Mouse (Mus musculus): ENCODE data around the gene Ctnna2.

- no peak for TF ChIP-seq CTCF (IDR thresholded peaks at IDR 0.05; ENCODE audit: low read depth, low read length)
- no peak for TF ChIP-seq GATA1 (IDR thresholded peaks at IDR 0.05; ENCODE audit: borderline replicate concordance, low read length)
- TF ChIP-seq POLR2AphosphoS5 (IDR thresholded peaks at IDR 0.05; ENCODE audit: insufficient replicate concordance, low read depth, low read length), result no peak
- no peak for TF ChIP-seq GATA2 (IDR thresholded peaks at IDR 0.05; ENCODE audit: borderline replicate concordance, low read depth, low read length)
- TF ChIP-seq TAL1 (conservative IDR thresholded peaks at IDR 0.05; ENCODE audit: low read depth, low read length), result no peak
Measured at GRCm38 (mm10) chr6:77011001-77011400, 968.5 kb downstream of the Ctnna2 start.
